Mouse (Mus musculus): Measurements from ENCODE around the gene Cab39.

DNA sequence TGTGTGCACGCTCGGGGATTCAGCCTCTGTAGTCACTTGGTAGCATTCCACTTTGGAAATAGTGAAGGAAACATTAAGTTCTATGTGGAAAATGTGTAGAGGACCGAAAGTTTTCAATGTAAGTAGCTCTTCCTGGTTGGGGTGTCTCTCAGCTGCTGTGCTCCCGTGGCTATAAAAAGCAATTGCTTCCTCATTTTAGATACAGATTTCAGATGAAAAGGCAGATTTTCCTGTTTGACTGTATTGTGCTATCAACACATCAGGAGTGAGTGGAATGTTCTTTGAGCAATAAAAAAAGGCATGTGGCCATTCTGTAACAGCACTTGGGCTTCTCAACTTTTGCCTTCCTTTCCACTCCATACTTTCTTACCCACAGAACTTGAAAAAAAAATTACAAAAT, 16.0 kb downstream of the Cab39 start:
- no peak for TF ChIP-seq EP300 (IDR thresholded peaks at IDR 0.05; ENCODE audit: low read depth)
- no peak for TF ChIP-seq CTCF (IDR thresholded peaks at IDR 0.05; ENCODE audit: low read depth)

Data from liver, postnatal 0 days (tissue).